Mouse (Mus musculus): ENCODE measurements at regions not wholly inside any gene's neighbourhood (a gene's known extent, or its start where the extent isn't known, plus 50 kb on each side); places are given as distances from the start of the nearest gene placed in this dataset.

DNA sequence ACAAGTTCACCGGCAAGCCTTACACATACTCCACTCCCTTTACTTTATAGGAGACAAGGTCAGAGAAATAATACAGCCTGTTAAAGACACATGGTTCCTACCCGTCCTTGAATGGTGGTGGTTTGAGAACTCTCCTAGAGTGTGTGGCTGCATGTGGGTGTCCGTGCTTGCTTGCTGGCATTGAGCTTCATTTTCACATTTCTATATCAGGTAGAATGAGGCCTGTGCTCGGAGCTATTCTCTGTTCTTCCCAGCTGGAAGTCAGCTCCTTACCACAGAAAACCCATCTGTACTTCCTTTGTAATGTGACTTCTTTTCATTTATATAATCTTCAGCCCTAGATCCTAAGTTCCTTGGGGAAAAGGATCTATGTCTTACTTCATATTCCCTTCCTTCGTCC is 106.0 kb upstream of the Mb21d2 start:
- H3K4me2 ChIP-seq: no peak overlapping the region
- no peaks in the 10 kb centered on the region for H3K27me3 ChIP-seq (ENCODE audit: control insufficient read depth, insufficient read depth, low read length)
- H3K9me3 ChIP-seq (replicated peaks; ENCODE audit: control insufficient read depth, low read length): no peaks in the 10 kb centered on the region
- ATAC-seq (replicated peaks; ENCODE audit: insufficient number of reproducible peaks, low FRiP score, low TSS enrichment): no peak
- no peak overlapping the region for H3K9ac ChIP-seq (ENCODE audit: low read depth, low read length)
- H3K27ac ChIP-seq (ENCODE audit: low read depth, low read length): no peak overlapping the region
- no peaks in the 10 kb centered on the region for H3K36me3 ChIP-seq (ENCODE audit: control insufficient read depth, insufficient read depth, low read length)
- H3K4me1 ChIP-seq (ENCODE audit: control insufficient read depth, insufficient read depth, low read length): no peaks in the 10 kb centered on the region
- 85% methylated on average over 5 of the region's 5 CpGs for WGBS (ENCODE audit: insufficient replicate concordance)
- no peak overlapping the region for H3K4me3 ChIP-seq (ENCODE audit: low read depth, low read length)

DNA sequence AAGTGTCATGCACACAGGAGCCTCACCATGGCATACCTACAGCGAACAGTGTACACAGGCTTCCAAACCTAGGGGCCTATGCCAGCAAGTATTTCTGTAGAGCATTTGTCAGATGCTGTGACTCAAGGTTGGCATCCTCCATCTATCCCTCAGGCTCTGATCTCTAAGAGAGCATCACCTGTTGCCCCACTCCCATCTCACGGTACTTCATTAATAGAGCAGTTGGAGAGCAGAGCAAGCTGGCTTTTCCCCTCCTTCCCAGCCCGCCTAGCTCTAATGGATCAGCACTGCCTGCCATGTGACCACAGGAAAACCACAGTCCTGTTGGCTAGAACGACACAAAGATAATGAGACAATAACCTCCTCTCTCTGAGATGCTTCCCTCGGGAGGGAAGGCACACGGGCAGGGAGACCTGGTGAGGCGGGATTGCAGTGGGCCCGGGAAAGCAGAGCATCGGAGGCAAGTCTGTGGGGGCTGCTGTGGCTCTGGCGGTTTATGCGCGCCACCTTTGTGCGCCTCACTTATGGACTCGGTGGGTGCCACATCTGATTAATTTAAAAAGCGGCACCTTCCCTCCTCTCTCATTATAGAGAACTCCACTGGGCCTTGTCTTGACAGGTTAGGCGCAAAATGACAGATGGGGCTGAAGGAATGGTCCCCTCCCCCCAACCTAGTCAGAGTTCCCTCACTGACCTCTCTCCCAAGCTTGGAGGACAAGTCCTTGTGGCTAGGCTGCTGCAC is 104.8 kb upstream of the Mb21d2 start:
- 32% methylated on average over 16 of the region's 16 CpGs for WGBS (ENCODE audit: insufficient replicate concordance)
- Histone ChIP-seq H3K27ac (ENCODE audit: low read depth, low read length) (no peak overlapping the region), H3K4me3 (ENCODE audit: low read depth, low read length) (no peak overlapping the region), H3K4me2 (peak overlapping the region; percentile 29; the same call in 1 of the 2 replicates), H3K9me3 (replicated peaks; ENCODE audit: control insufficient read depth, low read length) (no peaks in the 10 kb centered on the region), H3K9ac (ENCODE audit: low read depth, low read length) (no peak overlapping the region), H3K36me3 (ENCODE audit: control insufficient read depth, insufficient read depth, low read length) (no peaks in the 10 kb centered on the region), H3K4me1 (ENCODE audit: control insufficient read depth, insufficient read depth, low read length) (no peaks in the 10 kb centered on the region), H3K27me3 (ENCODE audit: control insufficient read depth, insufficient read depth, low read length) (no peaks in the 10 kb centered on the region)
- ATAC-seq (replicated peaks; ENCODE audit: insufficient number of reproducible peaks, low FRiP score, low TSS enrichment): no peak

- H3K27ac ChIP-seq (ENCODE audit: low read depth, low read length): no peak overlapping the region
- ATAC-seq (replicated peaks; ENCODE audit: insufficient number of reproducible peaks, low FRiP score, low TSS enrichment): no peak
- H3K4me2 ChIP-seq: no peak overlapping the region
- WGBS (ENCODE audit: insufficient replicate concordance): 68% methylated on average over 5 of the region's 5 CpGs
- no peaks in the 10 kb centered on the region for H3K9me3 ChIP-seq (replicated peaks; ENCODE audit: control insufficient read depth, low read length)
- no peak overlapping the region for H3K4me3 ChIP-seq (ENCODE audit: low read depth, low read length)
- no peak overlapping the region for H3K9ac ChIP-seq (ENCODE audit: low read depth, low read length)
- no peaks in the 10 kb centered on the region for H3K27me3 ChIP-seq (ENCODE audit: control insufficient read depth, insufficient read depth, low read length)
- H3K4me1 ChIP-seq (ENCODE audit: control insufficient read depth, insufficient read depth, low read length): no peaks in the 10 kb centered on the region
- no peaks in the 10 kb centered on the region for H3K36me3 ChIP-seq (ENCODE audit: control insufficient read depth, insufficient read depth, low read length)
Observed at GRCm38 (mm10) chr16:29033357-29033756, 103.9 kb upstream of the Mb21d2 start.

DNA sequence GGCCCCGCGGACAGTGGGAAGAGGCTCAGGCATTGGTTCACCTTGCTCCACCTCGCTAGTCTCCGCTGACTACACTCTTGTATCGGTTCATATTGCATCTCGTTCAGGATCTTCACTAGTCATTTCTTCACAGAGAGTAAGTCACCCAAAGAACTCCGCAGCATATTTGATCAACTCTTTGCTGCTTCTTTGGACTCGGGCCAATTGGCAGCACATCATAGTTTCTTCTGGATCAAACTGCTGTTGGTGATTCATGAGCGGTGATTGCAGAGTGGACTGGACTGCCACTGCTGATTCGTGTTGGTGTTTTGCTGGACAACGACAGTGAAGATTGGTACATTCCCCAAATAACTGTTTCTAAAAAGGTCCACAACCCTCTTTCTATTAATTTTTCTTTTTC is 98.4 kb upstream of the Mb21d2 start:
- no peak overlapping the region for H3K4me2 ChIP-seq
- H3K4me1 ChIP-seq (ENCODE audit: control insufficient read depth, insufficient read depth, low read length): no peaks in the 10 kb centered on the region
- H3K9ac ChIP-seq (ENCODE audit: low read depth, low read length): no peak overlapping the region
- ATAC-seq (replicated peaks; ENCODE audit: insufficient number of reproducible peaks, low FRiP score, low TSS enrichment): no peak
- WGBS (ENCODE audit: insufficient replicate concordance): 80% methylated on average over 11 of the region's 11 CpGs
- no peaks in the 10 kb centered on the region; the same call in 1 of the 2 replicates for H3K9me3 ChIP-seq (replicated peaks; ENCODE audit: control insufficient read depth, low read length)
- H3K4me3 ChIP-seq (ENCODE audit: low read depth, low read length): no peak overlapping the region
- no peaks in the 10 kb centered on the region for H3K27me3 ChIP-seq (ENCODE audit: control insufficient read depth, insufficient read depth, low read length)
- H3K27ac ChIP-seq (ENCODE audit: low read depth, low read length): no peak overlapping the region
- no peaks in the 10 kb centered on the region for H3K36me3 ChIP-seq (ENCODE audit: control insufficient read depth, insufficient read depth, low read length)

GRCm38 (mm10) chr16:29001249-29001648 is 71.8 kb upstream of the Mb21d2 start:
- H3K27ac ChIP-seq (ENCODE audit: low read depth, low read length): no peak overlapping the region

GRCm38 (mm10) chr16:28999641-29000040 is 70.2 kb upstream of the Mb21d2 start:
- WGBS (ENCODE audit: insufficient replicate concordance): 75% methylated on average over 4 of the region's 4 CpGs
- no peaks in the 10 kb centered on the region for H3K27me3 ChIP-seq (ENCODE audit: control insufficient read depth, insufficient read depth, low read length)

More at GRCm38 (mm10) chr16:29001249-29001648, 71.8 kb upstream of the Mb21d2 start:
- H3K9ac ChIP-seq (ENCODE audit: low read depth, low read length): no peak overlapping the region
- H3K4me2 ChIP-seq: no peak overlapping the region
- H3K36me3 ChIP-seq (ENCODE audit: control insufficient read depth, insufficient read depth, low read length): no peaks in the 10 kb centered on the region
- H3K27me3 ChIP-seq (ENCODE audit: control insufficient read depth, insufficient read depth, low read length): no peaks in the 10 kb centered on the region
- H3K9me3 ChIP-seq (replicated peaks; ENCODE audit: control insufficient read depth, low read length): no peaks in the 10 kb centered on the region
- H3K4me3 ChIP-seq (ENCODE audit: low read depth, low read length): no peak overlapping the region
- ATAC-seq (replicated peaks; ENCODE audit: insufficient number of reproducible peaks, low FRiP score, low TSS enrichment): no peak
- 81% methylated on average over 9 of the region's 9 CpGs for WGBS (ENCODE audit: insufficient replicate concordance)
- H3K4me1 ChIP-seq (ENCODE audit: control insufficient read depth, insufficient read depth, low read length): no peaks in the 10 kb centered on the region

GRCm38 (mm10) chr16:28996629-28997028 is 67.2 kb upstream of the Mb21d2 start:
- H3K9me3 ChIP-seq (replicated peaks; ENCODE audit: control insufficient read depth, low read length): no peaks in the 10 kb centered on the region
- no peak overlapping the region for H3K9ac ChIP-seq (ENCODE audit: low read depth, low read length)
- no peak overlapping the region for H3K4me2 ChIP-seq
- no peak for ATAC-seq (replicated peaks; ENCODE audit: insufficient number of reproducible peaks, low FRiP score, low TSS enrichment)
- H3K27ac ChIP-seq (ENCODE audit: low read depth, low read length): no peak overlapping the region
- 71% methylated on average over 3 of the region's 3 CpGs for WGBS (ENCODE audit: insufficient replicate concordance)
- H3K4me1 ChIP-seq (ENCODE audit: control insufficient read depth, insufficient read depth, low read length): no peaks in the 10 kb centered on the region
- no peak overlapping the region for H3K4me3 ChIP-seq (ENCODE audit: low read depth, low read length)
- no peaks in the 10 kb centered on the region for H3K27me3 ChIP-seq (ENCODE audit: control insufficient read depth, insufficient read depth, low read length)
- no peaks in the 10 kb centered on the region for H3K36me3 ChIP-seq (ENCODE audit: control insufficient read depth, insufficient read depth, low read length)

More at GRCm38 (mm10) chr16:28999641-29000040, 70.2 kb upstream of the Mb21d2 start:
- H3K9ac ChIP-seq (ENCODE audit: low read depth, low read length): no peak overlapping the region
- H3K4me1 ChIP-seq (ENCODE audit: control insufficient read depth, insufficient read depth, low read length): no peaks in the 10 kb centered on the region
- ATAC-seq (replicated peaks; ENCODE audit: insufficient number of reproducible peaks, low FRiP score, low TSS enrichment): no peak
- no peaks in the 10 kb centered on the region for H3K9me3 ChIP-seq (replicated peaks; ENCODE audit: control insufficient read depth, low read length)
- H3K4me2 ChIP-seq: no peak overlapping the region
- H3K36me3 ChIP-seq (ENCODE audit: control insufficient read depth, insufficient read depth, low read length): no peaks in the 10 kb centered on the region
- no peak overlapping the region for H3K4me3 ChIP-seq (ENCODE audit: low read depth, low read length)
- H3K27ac ChIP-seq (ENCODE audit: low read depth, low read length): no peak overlapping the region

GRCm38 (mm10) chr16:28990666-28991065 is 61.2 kb upstream of the Mb21d2 start:
- Histone ChIP-seq H3K4me3 (ENCODE audit: low read depth, low read length) (no peak overlapping the region), H3K4me1 (ENCODE audit: control insufficient read depth, insufficient read depth, low read length) (no peaks in the 10 kb centered on the region), H3K27me3 (ENCODE audit: control insufficient read depth, insufficient read depth, low read length) (no peaks in the 10 kb centered on the region), H3K9me3 (replicated peaks; ENCODE audit: control insufficient read depth, low read length) (no peaks in the 10 kb centered on the region), H3K27ac (ENCODE audit: low read depth, low read length) (no peak overlapping the region), H3K36me3 (ENCODE audit: control insufficient read depth, insufficient read depth, low read length) (no peaks in the 10 kb centered on the region), H3K4me2 (no peak overlapping the region), H3K9ac (ENCODE audit: low read depth, low read length) (no peak overlapping the region)
- no peak for ATAC-seq (replicated peaks; ENCODE audit: insufficient number of reproducible peaks, low FRiP score, low TSS enrichment)
- 83% methylated on average over 3 of the region's 3 CpGs for WGBS (ENCODE audit: insufficient replicate concordance)

DNA sequence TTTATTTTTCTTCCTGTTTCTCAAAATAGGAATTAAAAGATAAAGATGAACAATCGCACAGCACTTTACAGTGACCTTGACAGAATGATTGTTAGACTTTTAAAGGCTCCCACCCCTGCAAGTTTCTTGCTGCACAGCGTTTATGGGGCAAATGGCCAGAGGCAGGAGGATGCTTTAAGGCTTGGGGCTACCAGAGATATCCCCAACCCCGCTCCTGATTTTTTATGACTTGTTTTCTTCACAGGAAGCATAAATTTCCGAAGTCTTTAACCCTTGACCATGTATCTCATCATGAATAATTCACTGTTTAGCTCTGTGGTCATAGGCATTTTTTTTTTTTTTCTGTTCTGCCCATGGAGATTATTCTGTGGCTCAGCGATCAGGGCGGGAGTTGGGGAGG is 55.5 kb upstream of the Mb21d2 start:
- no peak overlapping the region for H3K4me3 ChIP-seq (ENCODE audit: low read depth, low read length)
- H3K9ac ChIP-seq (ENCODE audit: low read depth, low read length): no peak overlapping the region
- H3K27me3 ChIP-seq (ENCODE audit: control insufficient read depth, insufficient read depth, low read length): no peaks in the 10 kb centered on the region
- 63% methylated on average over 6 of the region's 6 CpGs for WGBS (ENCODE audit: insufficient replicate concordance)
- no peaks in the 10 kb centered on the region for H3K9me3 ChIP-seq (replicated peaks; ENCODE audit: control insufficient read depth, low read length)
- no peaks in the 10 kb centered on the region for H3K36me3 ChIP-seq (ENCODE audit: control insufficient read depth, insufficient read depth, low read length)
- no peak overlapping the region for H3K27ac ChIP-seq (ENCODE audit: low read depth, low read length)
- ATAC-seq (replicated peaks; ENCODE audit: insufficient number of reproducible peaks, low FRiP score, low TSS enrichment): no peak
- no peak overlapping the region for H3K4me2 ChIP-seq
- H3K4me1 ChIP-seq (ENCODE audit: control insufficient read depth, insufficient read depth, low read length): no peaks in the 10 kb centered on the region
